Mouse (Mus musculus): ENCODE measurements at regions not wholly inside any gene's neighbourhood (a gene's known extent, or its start where the extent isn't known, plus 50 kb on each side); places are given as distances from the start of the nearest gene placed in this dataset.
"Not testable (repeated sequence)": the region's sequence is repeated elsewhere in the genome, so short reads cannot be mapped to it uniquely, and the experiment has no call there.

DNA sequence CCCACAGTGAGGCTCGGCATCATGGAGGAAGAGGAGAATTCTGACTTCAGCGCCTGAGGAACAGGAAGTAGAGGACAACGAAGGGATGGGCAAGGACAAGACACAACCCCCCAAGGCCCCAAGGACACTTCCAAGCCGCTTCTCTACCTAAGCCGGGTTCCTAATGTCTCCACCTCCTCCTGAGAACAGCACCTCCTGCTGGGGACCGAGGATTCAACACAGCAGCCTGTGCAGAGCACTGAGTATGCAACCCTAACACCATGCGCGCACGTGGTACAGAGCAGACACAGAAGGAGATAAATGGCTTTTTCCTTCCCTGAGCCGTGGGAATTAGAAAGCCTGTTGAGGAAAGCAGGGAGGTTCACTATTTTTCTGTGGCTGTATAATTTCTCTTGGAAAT lies 64.2 kb upstream of the Xcl1 start:
- Histone ChIP-seq H3K9me3 (ENCODE audit: control insufficient read depth, low read length) (no peaks in the 10 kb centered on the region), H3K27me3 (ENCODE audit: control insufficient read depth, insufficient read depth, low read length) (no peaks in the 10 kb centered on the region), H3K27ac (ENCODE audit: low read depth, low read length) (no peak overlapping the region), H3K36me3 (ENCODE audit: control insufficient read depth, insufficient read depth, low read length) (no peaks in the 10 kb centered on the region), H3K9ac (ENCODE audit: low read length) (no peak overlapping the region), H3K4me2 (ENCODE audit: low read depth, low read length, severe bottlenecking) (no peak overlapping the region), H3K4me3 (ENCODE audit: low read depth, low read length) (no peak overlapping the region), H3K4me1 (replicated peaks; ENCODE audit: control insufficient read depth, insufficient read depth, low read length) (no peaks in the 10 kb centered on the region)
- 66% methylated on average over 10 of the region's 10 CpGs for WGBS
- DNase-seq (ENCODE audit: low spot score) (no peak), ATAC-seq (replicated peaks; ENCODE audit: low FRiP score) (no peak)

DNA sequence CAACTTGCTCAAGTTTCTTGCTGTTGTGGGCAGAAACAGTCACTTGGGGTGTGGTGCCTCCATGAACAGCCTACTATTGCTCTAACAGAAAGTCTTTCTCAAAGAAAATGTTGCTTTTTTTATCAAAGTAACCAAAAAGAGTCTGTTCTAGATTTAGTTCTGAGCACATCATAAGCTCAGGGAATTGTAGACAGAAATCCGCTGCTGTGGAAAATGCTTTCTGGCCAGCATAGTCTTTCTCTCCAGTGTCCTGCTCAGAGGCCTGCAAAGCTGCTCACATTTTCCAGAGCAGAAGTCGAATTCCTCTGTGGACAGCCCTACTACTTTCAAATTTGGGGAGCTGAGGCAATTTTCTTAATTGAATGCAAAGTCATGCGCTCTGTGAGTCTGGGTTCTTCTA lies 63.3 kb upstream of the Xcl1 start:
- no peak overlapping the region for H3K4me2 ChIP-seq (ENCODE audit: low read depth, low read length, severe bottlenecking)
- H3K4me1 ChIP-seq (replicated peaks; ENCODE audit: control insufficient read depth, insufficient read depth, low read length) = no peaks in the 10 kb centered on the region
- no peak overlapping the region for H3K9ac ChIP-seq (ENCODE audit: low read length)
- WGBS = 82% methylated on average over 3 of the region's 3 CpGs
- no peak for ATAC-seq (replicated peaks; ENCODE audit: low FRiP score)
- no peak overlapping the region for H3K4me3 ChIP-seq (ENCODE audit: low read depth, low read length)
- no peaks in the 10 kb centered on the region for H3K36me3 ChIP-seq (ENCODE audit: control insufficient read depth, insufficient read depth, low read length)
- DNase-seq (ENCODE audit: low spot score) = no peak
- H3K27ac ChIP-seq (ENCODE audit: low read depth, low read length) = no peak overlapping the region
- H3K9me3 ChIP-seq (ENCODE audit: control insufficient read depth, low read length) = no peaks in the 10 kb centered on the region
- H3K27me3 ChIP-seq (ENCODE audit: control insufficient read depth, insufficient read depth, low read length) = no peaks in the 10 kb centered on the region

DNA sequence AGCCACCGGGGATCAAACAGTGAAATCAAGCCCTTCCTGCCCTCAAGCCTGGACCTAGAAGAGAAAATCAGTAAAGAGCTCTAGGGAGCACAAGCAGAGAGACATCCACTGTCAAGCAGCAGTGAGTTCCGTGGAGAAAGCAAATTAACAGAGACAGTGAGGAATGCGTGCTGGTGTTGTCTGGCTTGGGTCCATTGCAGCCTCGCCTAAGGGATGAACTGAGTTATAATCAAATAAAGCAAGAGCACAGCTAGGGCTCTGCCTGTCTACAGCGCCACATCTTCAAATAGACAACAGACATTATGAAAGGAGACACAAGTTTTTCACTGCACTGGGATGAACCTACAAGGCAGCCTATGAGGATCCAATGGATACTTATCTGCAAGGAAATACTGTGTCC lies 62.3 kb upstream of the Xcl1 start:
- no peak overlapping the region for H3K4me2 ChIP-seq (ENCODE audit: low read depth, low read length, severe bottlenecking)
- WGBS = 78% methylated on average over 5 of the region's 5 CpGs
- no peak for ATAC-seq (replicated peaks; ENCODE audit: low FRiP score)

DNA sequence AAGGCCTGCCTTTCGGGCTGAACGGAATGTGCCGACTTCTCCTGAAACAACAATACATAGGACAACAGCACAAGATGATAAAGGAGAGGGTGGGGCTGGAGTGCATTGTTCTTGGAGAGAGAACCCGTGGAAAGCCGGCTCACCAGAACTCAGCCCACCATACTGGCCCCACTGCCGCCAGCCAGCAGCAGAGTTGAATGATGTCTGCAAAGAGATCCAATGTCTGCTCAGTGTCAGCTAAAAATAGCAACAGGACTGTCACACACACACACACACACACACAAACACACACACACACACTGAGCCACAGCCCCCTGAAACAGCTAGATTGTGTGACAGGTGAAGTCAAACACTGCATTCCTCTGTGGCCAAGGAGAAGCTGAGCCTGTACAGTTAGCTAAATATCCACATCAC lies 58.9 kb upstream of the Xcl1 start:
- Histone ChIP-seq H3K27ac (ENCODE audit: low read depth, low read length) (no peak overlapping the region), H3K27me3 (ENCODE audit: control insufficient read depth, insufficient read depth, low read length) (no peaks in the 10 kb centered on the region), H3K4me3 (ENCODE audit: low read depth, low read length) (no peak overlapping the region), H3K9me3 (ENCODE audit: control insufficient read depth, low read length) (no peaks in the 10 kb centered on the region), H3K9ac (ENCODE audit: low read length) (no peak overlapping the region), H3K36me3 (ENCODE audit: control insufficient read depth, insufficient read depth, low read length) (no peaks in the 10 kb centered on the region), H3K4me2 (ENCODE audit: low read depth, low read length, severe bottlenecking) (no peak overlapping the region), H3K4me1 (replicated peaks; ENCODE audit: control insufficient read depth, insufficient read depth, low read length) (no peaks in the 10 kb centered on the region)
- DNase-seq (ENCODE audit: low spot score) (no peak), ATAC-seq (replicated peaks; ENCODE audit: low FRiP score) (no peak)
- WGBS = 19% methylated on average over 6 of the region's 6 CpGs

More for the DNA sequence above, 62.3 kb upstream of the Xcl1 start:
- Histone ChIP-seq H3K27me3 (ENCODE audit: control insufficient read depth, insufficient read depth, low read length) (no peaks in the 10 kb centered on the region), H3K36me3 (ENCODE audit: control insufficient read depth, insufficient read depth, low read length) (no peaks in the 10 kb centered on the region), H3K9ac (ENCODE audit: low read length) (no peak overlapping the region), H3K4me1 (replicated peaks; ENCODE audit: control insufficient read depth, insufficient read depth, low read length) (no peaks in the 10 kb centered on the region), H3K9me3 (ENCODE audit: control insufficient read depth, low read length) (no peaks in the 10 kb centered on the region), H3K27ac (ENCODE audit: low read depth, low read length) (no peak overlapping the region), H3K4me3 (ENCODE audit: low read depth, low read length) (no peak overlapping the region)
- DNase-seq (ENCODE audit: low spot score) = no peak

DNA sequence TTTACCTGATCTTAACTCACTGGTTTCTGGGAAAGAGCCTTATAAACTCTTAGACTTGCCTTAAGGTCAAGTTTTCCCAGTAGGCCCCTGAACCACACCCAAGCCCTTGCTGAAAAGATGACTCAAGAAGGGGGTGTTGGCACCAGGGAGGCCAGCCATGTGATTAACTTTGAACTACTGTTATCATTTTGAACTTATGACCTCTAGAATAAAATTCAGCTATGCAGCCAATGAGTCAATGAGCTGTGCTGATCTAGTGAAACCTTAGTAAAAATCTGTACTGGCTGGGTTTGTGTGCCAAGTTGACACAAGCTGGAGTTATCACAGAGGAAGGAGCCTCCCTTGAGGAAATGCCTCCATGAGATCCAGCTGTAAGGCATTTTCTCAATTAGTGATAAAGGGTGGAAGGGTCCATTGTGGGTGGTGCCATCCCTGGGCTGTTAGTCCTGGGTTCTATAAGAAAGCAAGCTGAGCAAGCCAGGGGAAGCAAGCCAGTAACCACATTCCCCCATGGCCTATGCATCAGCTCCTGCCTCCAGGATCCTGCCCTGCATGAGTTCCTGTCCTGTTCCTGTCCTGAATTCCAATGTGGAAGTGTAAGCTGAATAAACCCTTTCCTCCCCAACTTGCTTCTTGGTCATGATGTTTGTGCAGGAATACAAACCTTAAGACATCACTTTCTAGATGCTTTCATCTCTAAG lies 58.0 kb upstream of the Xcl1 start:
- not testable (repeated sequence) for H3K4me1 ChIP-seq (replicated peaks; ENCODE audit: control insufficient read depth, insufficient read depth, low read length); H3K27me3 ChIP-seq (ENCODE audit: control insufficient read depth, insufficient read depth, low read length); H3K36me3 ChIP-seq (ENCODE audit: control insufficient read depth, insufficient read depth, low read length); H3K4me2 ChIP-seq (ENCODE audit: low read depth, low read length, severe bottlenecking); H3K9me3 ChIP-seq (ENCODE audit: control insufficient read depth, low read length); ATAC-seq (replicated peaks; ENCODE audit: low FRiP score); H3K9ac ChIP-seq (ENCODE audit: low read length); DNase-seq (ENCODE audit: low spot score); H3K27ac ChIP-seq (ENCODE audit: low read depth, low read length); H3K4me3 ChIP-seq (ENCODE audit: low read depth, low read length)

DNA sequence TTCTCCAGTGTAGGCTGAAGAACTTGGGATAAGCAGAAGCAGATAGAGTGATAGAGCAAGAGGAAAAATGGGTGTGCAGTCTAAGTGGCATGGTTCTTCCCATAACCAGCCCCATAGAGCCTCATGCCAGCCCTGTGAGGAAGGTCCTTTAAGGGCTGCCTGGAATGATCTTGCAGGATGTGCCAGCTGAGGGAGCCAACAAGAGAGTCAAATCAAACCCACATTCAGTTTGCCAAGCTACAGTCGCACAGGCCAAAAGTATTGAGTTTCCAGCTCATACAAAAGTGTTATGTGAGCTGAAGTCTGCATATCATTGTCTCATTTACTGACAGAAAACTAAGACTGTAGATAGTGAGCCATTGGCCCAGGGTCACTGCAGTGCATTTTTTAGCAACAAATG lies 53.7 kb upstream of the Xcl1 start:
- no peaks in the 10 kb centered on the region for H3K9me3 ChIP-seq (ENCODE audit: control insufficient read depth, low read length)
- ATAC-seq (replicated peaks; ENCODE audit: low FRiP score) (no peak), DNase-seq (ENCODE audit: low spot score) (no peak)
- H3K9ac ChIP-seq (ENCODE audit: low read length) = no peak overlapping the region
- no peaks in the 10 kb centered on the region for H3K27me3 ChIP-seq (ENCODE audit: control insufficient read depth, insufficient read depth, low read length)
- no peaks in the 10 kb centered on the region for H3K36me3 ChIP-seq (ENCODE audit: control insufficient read depth, insufficient read depth, low read length)
- no peaks in the 10 kb centered on the region; the same call in 1 of the 2 replicates for H3K4me1 ChIP-seq (replicated peaks; ENCODE audit: control insufficient read depth, insufficient read depth, low read length)
- H3K4me3 ChIP-seq (ENCODE audit: low read depth, low read length) = no peak overlapping the region
- no peak overlapping the region for H3K4me2 ChIP-seq (ENCODE audit: low read depth, low read length, severe bottlenecking)
- no peak overlapping the region for H3K27ac ChIP-seq (ENCODE audit: low read depth, low read length)
- WGBS = 90% methylated on average over 1 of the region's 1 CpGs

DNA sequence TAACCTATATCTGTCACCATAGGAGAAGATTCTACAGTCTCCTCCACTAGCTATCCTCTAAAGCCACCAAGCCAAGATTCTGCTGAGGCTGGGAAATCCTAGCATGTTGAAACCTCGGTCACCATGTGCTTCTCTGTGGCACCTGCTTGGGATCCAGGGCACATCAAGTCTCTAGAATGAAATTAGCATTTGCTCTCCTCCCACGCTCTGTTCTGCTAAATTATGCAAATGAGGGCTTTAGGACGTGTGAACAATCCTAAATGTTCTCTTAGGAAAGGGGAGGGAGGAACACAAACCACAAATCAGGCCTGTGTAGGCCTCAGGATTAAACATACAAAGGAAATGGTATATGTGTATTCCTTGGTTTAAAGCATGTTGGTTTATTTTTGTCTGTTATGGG lies 52.9 kb upstream of the Xcl1 start:
- Histone ChIP-seq H3K9ac (ENCODE audit: low read length) (no peak overlapping the region), H3K27ac (ENCODE audit: low read depth, low read length) (no peak overlapping the region), H3K9me3 (ENCODE audit: control insufficient read depth, low read length) (no peaks in the 10 kb centered on the region), H3K36me3 (ENCODE audit: control insufficient read depth, insufficient read depth, low read length) (no peaks in the 10 kb centered on the region), H3K4me3 (ENCODE audit: low read depth, low read length) (no peak overlapping the region), H3K4me2 (ENCODE audit: low read depth, low read length, severe bottlenecking) (no peak overlapping the region), H3K4me1 (replicated peaks; ENCODE audit: control insufficient read depth, insufficient read depth, low read length) (no peaks in the 10 kb centered on the region; the same call in 1 of the 2 replicates), H3K27me3 (ENCODE audit: control insufficient read depth, insufficient read depth, low read length) (no peaks in the 10 kb centered on the region)
- 60% methylated on average over 3 of the region's 3 CpGs for WGBS
- DNase-seq (ENCODE audit: low spot score) (no peak), ATAC-seq (replicated peaks; ENCODE audit: low FRiP score) (no peak)

DNA sequence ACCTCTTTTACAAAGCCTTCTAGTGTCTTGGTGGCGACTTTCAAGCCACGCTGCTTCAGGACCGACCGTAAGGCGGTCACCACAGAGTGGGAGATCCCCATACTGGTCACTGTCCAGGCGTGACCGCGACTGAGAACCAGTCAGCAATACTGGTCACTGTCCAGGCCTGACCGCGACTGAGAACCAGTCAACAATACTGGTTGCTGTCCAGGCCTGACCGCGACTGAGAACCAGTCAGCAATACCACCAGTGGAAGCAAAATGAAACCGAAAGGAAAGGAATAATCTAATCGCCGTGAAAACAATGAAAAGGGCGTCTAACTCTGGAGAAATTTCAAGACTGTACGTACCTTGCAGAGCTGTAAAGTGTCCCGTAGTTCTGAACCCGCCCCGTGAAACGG lies 50.2 kb upstream of the Xcl1 start:
- not testable (repeated sequence) for H3K36me3 ChIP-seq (ENCODE audit: control insufficient read depth, insufficient read depth, low read length); ATAC-seq (replicated peaks; ENCODE audit: low FRiP score); H3K9ac ChIP-seq (ENCODE audit: low read length); H3K4me1 ChIP-seq (replicated peaks; ENCODE audit: control insufficient read depth, insufficient read depth, low read length); H3K27ac ChIP-seq (ENCODE audit: low read depth, low read length); H3K9me3 ChIP-seq (ENCODE audit: control insufficient read depth, low read length); H3K4me3 ChIP-seq (ENCODE audit: low read depth, low read length); H3K4me2 ChIP-seq (ENCODE audit: low read depth, low read length, severe bottlenecking); DNase-seq (ENCODE audit: low spot score); H3K27me3 ChIP-seq (ENCODE audit: control insufficient read depth, insufficient read depth, low read length)
- 95% methylated on average over 21 of the region's 21 CpGs for WGBS
